18 mouse cellular contexts compared by ENCODE assay signal in genomic region chr19:41165914-41166235, GRCm38 (mm10). TPM values are rescaled to one million over a fixed set of nuclear protein-coding genes. Genes with fewer than 3 reads are reported as not detected.
"Had no signal": no experiment of that assay in that cellular context is flagged by ENCODE, and none has a peak within 500 bp of the region (broad histone marks: within the 10 kb centered on the region; RNA-seq: fewer than 3 reads in every experiment).

No protein-coding gene starts in this region.

- H3K36me3 ChIP-seq: limb, embryonic 13.5 days; neural tube, embryonic 13.5 days; stomach, embryonic 15.5 days had no signal

- H3K9ac ChIP-seq: limb, embryonic 13.5 days; liver, embryonic 14.5 days; neural tube, embryonic 13.5 days; stomach, embryonic 15.5 days had no signal

- H3K27me3 ChIP-seq: limb, embryonic 13.5 days; neural tube, embryonic 13.5 days had no signal

- H3K4me2 ChIP-seq: limb, embryonic 13.5 days; neural tube, embryonic 13.5 days; stomach, embryonic 15.5 days had no signal

- H3K27ac ChIP-seq: layer of hippocampus, adult 2 months; limb, embryonic 13.5 days; liver, embryonic 14.5 days; neural tube, embryonic 13.5 days; stomach, embryonic 15.5 days had no signal

- H3K9me3 ChIP-seq: limb, embryonic 13.5 days; neural tube, embryonic 13.5 days; stomach, embryonic 15.5 days had no signal

- DNase-seq: kidney, adult 18-20 months; kidney, postnatal 10 days; kidney, postnatal 4 days; left cerebral cortex, postnatal 4 days; lung, adult 18-20 months; right cerebral cortex, postnatal 14 days; thymus, adult 2 months; thymus, postnatal 25 days had no signal

- H3K4me1 ChIP-seq: limb, embryonic 13.5 days; stomach, embryonic 15.5 days had no signal

- H3K4me3 ChIP-seq: layer of hippocampus, adult 2 months; limb, embryonic 13.5 days; neural tube, embryonic 13.5 days; stomach, embryonic 15.5 days had no signal

RNA-seq across cellular contexts. Expression of gene Tll2, which starts 40.8 kb away (rescaled TPM):
- total RNA-seq: liver, adult 2 months; megakaryocyte-erythroid progenitor cell, adult 5-6 weeks; monocyte, adult 5-6 weeks had no signal
- polyA plus RNA-seq: kidney, embryonic 14.5 days; liver, adult 2 months; liver, embryonic 14.5 days; lung, embryonic 16.5 days had no signal
